Mouse (Mus musculus): ENCODE data around the gene Slc26a10.

Slc26a10 gene

GRCm38 (mm10) chr10:127179871-127180694 lies at the start of gene Slc26a10:
Gene Slc26a10 (minus strand): TSS chr10:127180645.
- DNase-seq = peak; percentile 98

- peak; percentile 90 for DNase-seq
Measured at GRCm38 (mm10) chr10:127228897-127229296, 48.5 kb upstream of the Slc26a10 start.

- DNase-seq = no peak
Measured at GRCm38 (mm10) chr10:127227163-127227562, 46.7 kb upstream of the Slc26a10 start.

GRCm38 (mm10) chr10:127226318-127226895 lies 46.0 kb upstream of the Slc26a10 start:
- DNase-seq = no peak

GRCm38 (mm10) chr10:127225732-127226131 lies 45.3 kb upstream of the Slc26a10 start:
- DNase-seq = no peak

GRCm38 (mm10) chr10:127225213-127225612 lies 44.8 kb upstream of the Slc26a10 start:
- DNase-seq = no peak

GRCm38 (mm10) chr10:127218339-127218738 lies 37.9 kb upstream of the Slc26a10 start:
- no peak for DNase-seq

GRCm38 (mm10) chr10:127217177-127217576 lies 36.7 kb upstream of the Slc26a10 start:
- DNase-seq = no peak

GRCm38 (mm10) chr10:127216456-127216855 lies 36.0 kb upstream of the Slc26a10 start:
- DNase-seq = no peak

GRCm38 (mm10) chr10:127214422-127214803 lies 34.0 kb upstream of the Slc26a10 start:
- DNase-seq = no peak

- no peak for DNase-seq
Measured at GRCm38 (mm10) chr10:127213704-127214421, 33.4 kb upstream of the Slc26a10 start.

- DNase-seq = no peak
Measured at GRCm38 (mm10) chr10:127213272-127213671, 32.8 kb upstream of the Slc26a10 start.

- peak; percentile 99 for DNase-seq
Measured at GRCm38 (mm10) chr10:127211414-127211854, 31.0 kb upstream of the Slc26a10 start, which contains the start of gene Pip4k2c. Gene Pip4k2c (minus strand): TSS chr10:127211585.

GRCm38 (mm10) chr10:127210961-127211405 lies 30.5 kb upstream of the Slc26a10 start:
- DNase-seq = peak; percentile 94

- no peak for DNase-seq
Measured at GRCm38 (mm10) chr10:127209928-127210570, 29.6 kb upstream of the Slc26a10 start.

- DNase-seq = no peak
Measured at GRCm38 (mm10) chr10:127208921-127209320, 28.5 kb upstream of the Slc26a10 start.

GRCm38 (mm10) chr10:127205373-127205772 lies 24.9 kb upstream of the Slc26a10 start:
- DNase-seq = no peak

- DNase-seq = no peak
Measured at GRCm38 (mm10) chr10:127204589-127204988, 24.1 kb upstream of the Slc26a10 start.

- no peak for DNase-seq
Measured at GRCm38 (mm10) chr10:127203106-127203505, 22.7 kb upstream of the Slc26a10 start.

- DNase-seq = peak; percentile 85
Measured at GRCm38 (mm10) chr10:127200279-127200678, 19.8 kb upstream of the Slc26a10 start.

- peak; percentile 93 for DNase-seq
Measured at GRCm38 (mm10) chr10:127199474-127199873, 19.0 kb upstream of the Slc26a10 start.

- DNase-seq = peak; percentile 92
Measured at GRCm38 (mm10) chr10:127199068-127199467, 18.6 kb upstream of the Slc26a10 start.

- no peak for DNase-seq
Measured at GRCm38 (mm10) chr10:127198492-127198891, 18.0 kb upstream of the Slc26a10 start.
